Mouse (Mus musculus): Measurements from ENCODE around the gene Dhdh.

GRCm38 (mm10) chr7:45489578-45489977 lies 973 bp upstream of the Dhdh start:
- TF ChIP-seq GATA1 (IDR thresholded peaks at IDR 0.05; ENCODE audit: borderline replicate concordance, low read length) (no peak), FLI1 (IDR thresholded peaks at IDR 0.05; ENCODE audit: low read length) (no peak)
